Mouse (Mus musculus) liver, postnatal 0 days (tissue): ENCODE results near the gene Mrps9.

Experiments
- CTCF ChIP-seq: sonication (generic); IDR thresholded peaks from 2 replicates; pipeline ENCODE4 v1.5.1; 2016; ENCODE audit warnings: antibody characterized with exemption, low read depth
- EP300 ChIP-seq: IDR thresholded peaks from 2 replicates; pipeline ENCODE4 v1.6.1; 2016; ENCODE audit warnings: antibody characterized with exemption, low read depth, mild to moderate bottlenecking

- TF ChIP-seq CTCF (no peak), EP300 (no peak)
Measured at GRCm38 (mm10) chr1:42875271-42875670, 24.2 kb downstream of the Mrps9 start.
